Mouse (Mus musculus): ENCODE data around the gene Cacna2d1.

The Cacna2d1 gene

GRCm38 (mm10) chr5:16293825-16294224, 359.3 kb downstream of the Cacna2d1 start:
- DNase-seq, result no peak

GRCm38 (mm10) chr5:16294708-16295107, 360.2 kb downstream of the Cacna2d1 start:
- no peak for DNase-seq

DNA sequence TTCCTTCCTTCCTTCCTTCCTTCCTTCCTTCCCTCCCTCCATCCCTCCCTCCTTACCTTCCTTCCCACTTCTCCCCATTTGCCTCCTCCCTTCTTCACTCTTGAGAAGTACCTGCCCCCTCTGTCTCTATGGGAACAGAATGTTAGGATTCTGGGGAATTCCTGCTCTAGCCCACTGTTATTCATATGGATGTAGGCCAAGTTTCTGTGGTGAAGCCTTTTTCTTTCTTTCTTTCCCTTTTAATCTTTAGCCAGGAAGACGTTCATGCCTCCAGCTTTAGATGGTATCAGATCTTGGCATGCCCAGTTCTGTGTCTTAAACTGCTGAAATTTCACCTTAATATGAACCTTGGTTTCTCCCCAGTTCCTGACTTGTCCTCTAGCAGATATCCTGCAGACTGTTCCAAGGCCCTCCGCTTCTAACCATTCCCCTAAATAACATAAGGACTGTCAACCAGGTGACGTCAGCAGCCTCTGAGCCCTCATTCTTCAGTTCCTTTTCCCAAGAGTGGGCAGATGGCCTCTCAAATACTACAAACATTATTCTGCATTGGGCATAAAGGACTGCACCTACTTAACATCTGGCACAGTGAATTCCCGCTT, 362.8 kb downstream of the Cacna2d1 start:
- DNase-seq, result no peak

DNA sequence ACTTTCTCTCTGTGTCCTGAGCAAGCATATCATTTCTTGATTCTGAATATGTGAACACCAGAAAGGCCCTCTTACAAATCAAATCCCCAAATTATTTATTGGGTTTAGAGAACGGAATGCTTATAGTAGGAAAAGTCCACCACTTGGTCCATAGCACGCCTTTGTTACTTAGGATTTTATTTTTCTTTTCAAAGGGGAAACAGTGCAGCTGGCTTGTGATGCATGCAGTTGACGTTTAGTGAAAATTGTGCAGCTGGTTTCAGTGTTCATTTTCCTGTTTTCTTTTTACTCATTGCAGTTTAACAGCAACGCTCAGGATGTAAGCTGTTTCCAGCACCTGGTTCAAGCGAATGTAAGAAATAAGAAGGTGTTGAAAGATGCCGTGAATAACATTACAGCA, 365.1 kb downstream of the Cacna2d1 start:
- no peak for DNase-seq

GRCm38 (mm10) chr5:16309168-16310006, 374.9 kb downstream of the Cacna2d1 start:
- DNase-seq, result peak; percentile 70

DNA sequence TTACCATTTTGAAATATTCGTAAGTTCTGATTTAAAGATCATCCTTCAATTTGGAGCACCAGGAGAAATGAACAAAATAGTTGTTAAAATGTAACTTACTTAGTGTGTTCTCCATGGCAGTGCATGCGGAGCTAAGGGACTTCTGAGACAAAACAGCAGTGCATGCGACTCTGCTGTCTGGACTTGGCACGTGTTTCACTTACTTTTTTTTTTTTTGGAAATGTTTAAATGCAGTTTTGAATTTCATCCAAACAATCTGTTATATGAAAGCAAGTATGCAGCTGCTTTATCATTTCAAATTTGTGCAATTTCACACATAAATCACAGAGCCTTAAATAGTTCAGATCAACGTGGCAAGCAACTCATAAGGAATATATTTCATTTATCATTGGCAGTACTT, 379.8 kb downstream of the Cacna2d1 start:
- DNase-seq, result no peak

- no peak for DNase-seq
Measured at GRCm38 (mm10) chr5:16315983-16316390, 381.5 kb downstream of the Cacna2d1 start.

DNA sequence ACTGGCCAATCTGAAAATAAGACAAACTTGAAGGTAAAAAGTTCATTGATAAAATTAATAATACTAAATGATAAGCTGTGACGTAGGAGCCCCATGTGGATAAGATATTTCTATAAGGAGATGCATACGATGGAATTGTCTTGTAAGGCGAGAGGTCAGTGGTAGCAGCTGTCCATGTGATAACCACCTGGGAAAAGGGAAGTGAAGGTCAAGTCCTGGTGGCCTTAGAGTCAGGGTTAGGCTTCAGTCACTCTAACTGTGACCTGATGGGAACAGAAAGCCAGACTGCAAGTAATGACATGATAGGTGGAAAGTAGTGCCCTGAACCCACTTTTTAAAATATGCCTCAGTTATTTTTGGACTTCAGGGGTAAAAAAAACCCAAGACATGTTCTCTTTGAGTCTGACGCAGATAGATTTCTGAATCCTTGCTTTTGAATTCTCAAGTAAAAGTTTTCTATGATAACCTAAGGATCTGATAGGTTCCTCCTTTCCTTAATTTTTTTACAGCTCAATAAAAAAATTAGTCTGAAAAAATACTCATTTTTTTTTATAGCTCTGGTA, 383.3 kb downstream of the Cacna2d1 start:
- DNase-seq, result no peak

DNA sequence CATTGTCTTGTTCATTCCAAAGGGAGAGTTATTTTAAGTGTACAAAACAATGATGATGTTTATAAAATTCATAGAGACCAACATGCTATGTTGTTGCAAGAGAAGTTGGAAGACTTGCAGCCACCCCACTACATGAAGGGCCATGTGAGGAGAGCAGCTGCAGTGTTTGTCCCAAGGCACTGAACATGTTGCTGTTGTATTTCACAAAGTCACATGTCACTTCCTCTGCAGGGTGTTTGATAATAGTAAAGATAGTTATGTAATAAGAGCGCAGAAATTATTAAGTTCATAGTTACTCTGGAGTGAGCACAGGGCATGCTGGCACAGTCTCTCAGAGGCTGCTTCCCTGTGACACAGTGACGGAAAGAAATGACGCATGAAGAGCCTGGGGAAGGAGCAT, 392.1 kb downstream of the Cacna2d1 start:
- DNase-seq, result no peak

DNA sequence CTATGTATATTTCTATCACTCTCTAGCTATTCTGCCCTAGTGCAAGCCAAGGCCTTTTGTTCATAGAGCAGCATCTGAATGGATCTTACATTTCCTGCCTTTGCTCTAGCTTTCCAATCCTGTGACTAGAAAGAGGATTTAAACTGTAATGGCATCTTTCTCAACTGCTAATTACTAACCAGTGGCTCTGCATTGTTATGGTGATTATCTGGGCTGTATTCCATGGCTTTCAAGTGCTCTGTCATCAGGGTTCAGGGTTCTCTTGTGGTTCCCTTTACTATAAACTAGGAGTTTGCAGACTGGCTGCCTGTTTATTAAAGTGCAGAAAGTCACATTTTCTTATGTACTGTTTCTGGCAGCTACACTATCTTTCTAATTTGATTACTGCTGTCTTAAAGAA, 410.9 kb downstream of the Cacna2d1 start:
- no peak for DNase-seq

DNA sequence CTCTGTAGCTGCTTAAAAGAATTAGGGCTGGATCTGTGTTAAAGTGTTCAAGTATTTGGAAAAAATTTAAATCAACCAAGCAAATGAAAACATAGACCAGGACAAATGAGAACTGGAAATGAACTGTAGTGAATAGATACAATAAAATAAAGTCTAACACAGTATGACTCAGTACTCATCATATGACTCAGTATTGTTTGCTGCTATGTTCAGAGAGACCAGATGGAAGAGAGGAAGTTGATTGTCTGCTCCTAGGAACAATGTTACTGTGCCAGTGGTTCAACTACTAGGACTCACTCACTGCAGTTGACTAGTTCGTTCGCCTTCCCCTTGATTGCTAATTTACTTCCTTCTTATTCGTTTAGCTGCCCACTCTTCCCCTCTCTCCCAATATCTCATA, 421.3 kb downstream of the Cacna2d1 start:
- DNase-seq, result no peak

GRCm38 (mm10) chr5:16357709-16358108, 423.2 kb downstream of the Cacna2d1 start:
- no peak for DNase-seq

GRCm38 (mm10) chr5:16362076-16362475, 427.6 kb downstream of the Cacna2d1 start:
- DNase-seq, result no peak

- DNase-seq, result no peak
Measured at GRCm38 (mm10) chr5:16363171-16363570, 428.7 kb downstream of the Cacna2d1 start.

- DNase-seq, result no peak
Measured at GRCm38 (mm10) chr5:16370706-16371105, 436.2 kb downstream of the Cacna2d1 start.

GRCm38 (mm10) chr5:16373966-16374365, 439.5 kb downstream of the Cacna2d1 start:
- no peak for DNase-seq

GRCm38 (mm10) chr5:16376329-16376908, 441.9 kb downstream of the Cacna2d1 start:
- no peak for DNase-seq

GRCm38 (mm10) chr5:16410011-16410410, 475.5 kb downstream of the Cacna2d1 start:
- DNase-seq, result no peak

DNA sequence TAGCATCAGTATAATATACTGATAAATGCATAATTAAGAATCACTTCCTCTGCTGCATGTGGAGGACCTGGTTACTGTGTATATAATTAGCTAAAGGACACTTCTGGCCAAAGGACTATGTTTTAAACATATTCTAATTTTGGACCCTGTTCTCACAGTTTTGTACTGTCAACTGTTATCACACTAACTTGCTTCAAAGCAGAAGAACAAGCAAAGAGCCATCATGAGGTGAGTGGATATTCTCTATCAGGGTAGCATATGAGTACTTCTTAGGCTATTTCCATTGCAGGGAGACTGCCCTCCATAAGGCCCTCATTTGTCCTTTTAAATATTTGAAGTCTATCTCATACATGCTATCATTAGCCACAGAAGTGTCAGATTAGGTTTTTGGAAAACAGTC, 480.2 kb downstream of the Cacna2d1 start:
- no peak for DNase-seq

DNA sequence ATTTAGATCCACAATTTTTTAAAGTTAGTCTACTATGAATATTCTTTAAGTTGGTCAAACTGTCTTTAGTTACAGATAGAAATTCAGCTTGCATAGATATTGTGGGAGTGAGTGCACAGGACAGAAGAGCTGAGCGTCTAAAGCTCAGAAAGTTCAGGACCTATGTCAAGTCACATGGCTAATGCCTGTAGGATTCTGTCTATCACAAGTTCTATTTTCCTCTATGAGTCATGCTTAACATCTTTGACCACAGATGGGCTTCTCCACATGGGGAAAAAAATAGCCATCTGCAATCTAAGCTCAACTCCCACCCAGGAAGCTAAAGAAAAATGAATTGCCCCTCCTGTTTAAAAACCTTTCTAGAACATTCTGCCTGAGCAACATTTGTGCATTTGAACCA, 483.5 kb downstream of the Cacna2d1 start:
- no peak for DNase-seq

GRCm38 (mm10) chr5:16418504-16418903, 484.0 kb downstream of the Cacna2d1 start:
- no peak for DNase-seq
